Mouse (Mus musculus) liver, adult 2 months (tissue): ENCODE measurements at regions not wholly inside any gene's neighbourhood (a gene's known extent, or its start where the extent isn't known, plus 50 kb on each side); places are given as distances from the start of the nearest gene placed in this dataset.

Experiments
- CTCF ChIP-seq: fragments of 200-500 bp; IDR thresholded peaks from 2 replicates; pipeline ENCODE4 v1.5.1; 2011; ENCODE audit warnings: low read depth, low read length, control low read depth
- POLR2A ChIP-seq: fragments of 200-500 bp; IDR thresholded peaks from 2 replicates; pipeline ENCODE4 v1.6.1; 2011; ENCODE audit warnings: low read length, control low read depth; ENCODE audit not compliant: insufficient read depth; ENCODE audit errors: extremely low read depth

DNA sequence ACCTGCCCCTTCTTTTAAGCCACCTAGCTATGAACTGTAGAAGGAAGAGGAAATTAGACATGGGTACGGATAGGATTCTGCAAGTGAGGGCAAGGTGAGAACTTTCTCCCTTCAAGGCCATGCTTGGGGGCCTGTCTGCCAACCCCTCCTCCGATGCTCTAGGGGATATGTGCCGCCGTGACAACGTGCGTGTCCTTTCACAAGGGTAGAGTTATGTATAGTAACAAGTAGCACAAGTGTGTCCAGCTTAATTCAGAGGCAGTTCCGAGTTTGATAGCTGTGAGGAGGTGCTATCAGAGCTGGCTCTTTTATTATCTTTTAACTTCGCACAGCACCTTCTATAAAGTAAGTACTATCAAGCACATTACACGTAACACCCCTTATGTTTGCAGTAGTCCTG is 281.0 kb upstream of the 4931429L15Rik start:
- TF ChIP-seq CTCF (no peak), POLR2A (no peak)
